Mouse (Mus musculus): ENCODE results near the gene Sema4a.
"Not testable (repeated sequence)": the region's sequence is repeated elsewhere in the genome, so short reads cannot be mapped to it uniquely, and the experiment has no call there.

Gene Sema4a

DNA sequence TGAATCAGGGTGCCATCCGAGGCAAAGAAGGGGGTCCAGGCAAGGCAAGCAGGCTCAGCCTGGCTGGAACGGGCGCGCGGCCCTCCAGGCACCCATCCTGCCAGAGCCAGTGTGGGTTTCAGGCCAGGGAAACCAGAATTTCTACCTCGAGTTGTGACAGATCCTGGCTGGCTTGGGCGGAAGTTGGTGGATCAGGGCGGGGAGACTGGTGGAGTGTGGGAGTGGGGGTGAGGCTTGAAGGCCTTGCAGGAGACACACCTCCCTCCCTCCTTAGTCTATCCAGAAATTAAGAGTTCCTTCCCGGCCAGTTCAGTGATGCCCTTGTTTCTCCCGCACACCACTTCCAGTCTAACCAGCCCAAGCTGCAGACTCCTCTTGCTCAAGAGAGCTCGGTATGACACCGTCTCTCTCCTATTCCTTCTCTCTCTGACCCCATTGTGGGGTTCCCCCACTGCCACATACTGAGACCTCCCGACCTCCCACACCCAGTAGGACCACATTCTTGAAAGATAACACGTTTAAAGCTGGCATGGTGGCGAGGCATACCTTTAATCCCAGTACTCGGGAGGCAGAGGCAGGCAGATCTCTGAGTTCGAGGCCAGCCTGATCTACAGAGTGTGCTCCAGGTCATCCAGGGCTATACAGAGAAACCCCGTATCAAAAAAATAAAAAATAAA is 5.3 kb downstream of the Sema4a start:
- no peak for DNase-seq

DNA sequence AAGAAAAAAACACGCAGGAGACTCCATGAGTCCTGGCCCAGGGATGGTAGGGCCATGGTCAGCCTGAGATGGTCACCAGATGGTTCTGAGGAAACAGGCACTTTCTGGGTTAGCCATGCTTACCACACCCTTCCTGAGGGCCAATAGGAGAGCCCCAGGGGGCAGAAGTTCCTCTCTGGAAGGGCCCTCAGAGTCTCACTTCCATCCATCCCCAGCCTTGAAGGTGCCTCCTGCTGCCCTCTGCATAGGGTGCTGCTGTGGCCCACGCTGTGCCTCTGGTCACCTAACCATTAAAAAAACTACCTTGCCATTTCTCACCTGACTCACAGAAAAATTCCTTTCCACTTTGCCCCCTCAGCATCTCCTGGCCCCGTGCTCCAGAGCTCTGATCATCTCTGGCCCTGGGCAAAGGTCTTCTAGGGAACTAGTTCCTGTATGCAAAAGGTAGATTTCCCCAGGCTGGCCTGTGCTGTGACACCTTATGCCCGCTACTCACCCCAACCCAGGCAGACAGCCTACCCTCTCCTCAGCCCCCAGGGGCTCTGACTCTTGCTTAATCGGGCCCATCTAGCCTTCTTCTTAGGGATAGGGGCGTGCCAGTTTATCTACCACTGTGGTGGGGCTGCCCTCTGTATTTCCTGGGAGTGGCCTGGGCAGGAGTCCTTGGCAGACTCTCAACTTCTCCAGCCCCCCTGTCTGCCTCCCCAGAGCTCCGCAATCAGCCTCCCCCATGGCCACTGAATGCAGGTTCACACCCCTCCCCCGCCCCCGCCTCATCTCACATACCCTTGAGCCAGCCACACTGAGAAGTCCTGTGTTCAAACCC is 6.0 kb downstream of the Sema4a start:
- no peak for DNase-seq

DNA sequence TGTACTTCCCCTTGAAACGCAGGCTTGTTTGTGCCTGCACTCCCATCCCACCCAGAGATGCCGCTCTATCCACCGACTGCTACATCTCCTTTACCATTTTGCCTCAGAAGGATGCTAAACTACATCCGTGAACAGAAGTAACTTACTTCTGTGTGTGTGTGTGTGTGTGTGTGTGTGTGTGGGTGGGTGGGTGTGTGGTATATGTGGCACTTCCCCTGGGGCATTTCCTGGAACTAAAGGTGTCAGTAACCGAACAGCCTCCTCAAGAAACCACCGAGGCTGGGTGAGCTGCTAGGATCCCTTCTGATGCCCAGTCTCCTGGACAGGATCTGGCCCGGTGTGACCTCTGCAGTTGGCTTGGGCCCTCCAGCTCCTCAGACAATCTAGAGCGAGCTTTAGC is 7.0 kb downstream of the Sema4a start:
- DNase-seq = no peak

DNA sequence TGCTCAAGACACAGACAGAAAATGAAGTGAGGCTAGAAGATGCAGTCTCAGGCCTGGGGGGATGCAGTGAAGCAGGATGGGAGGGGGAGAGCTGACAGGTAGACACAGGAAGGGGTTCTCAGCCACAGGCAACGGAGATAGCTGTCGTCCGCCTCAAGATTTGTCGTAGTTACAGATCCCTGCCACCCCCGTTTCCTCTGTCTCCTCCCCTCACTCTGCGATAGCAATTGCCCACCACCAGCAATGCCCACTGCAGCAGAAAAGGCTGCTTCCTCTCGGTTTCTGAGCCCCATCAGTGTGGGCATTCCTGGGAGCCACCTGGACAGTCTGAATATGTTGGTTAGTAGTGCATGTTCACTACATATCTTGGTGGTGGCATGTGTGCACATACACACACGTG is 7.6 kb downstream of the Sema4a start:
- DNase-seq = no peak

DNA sequence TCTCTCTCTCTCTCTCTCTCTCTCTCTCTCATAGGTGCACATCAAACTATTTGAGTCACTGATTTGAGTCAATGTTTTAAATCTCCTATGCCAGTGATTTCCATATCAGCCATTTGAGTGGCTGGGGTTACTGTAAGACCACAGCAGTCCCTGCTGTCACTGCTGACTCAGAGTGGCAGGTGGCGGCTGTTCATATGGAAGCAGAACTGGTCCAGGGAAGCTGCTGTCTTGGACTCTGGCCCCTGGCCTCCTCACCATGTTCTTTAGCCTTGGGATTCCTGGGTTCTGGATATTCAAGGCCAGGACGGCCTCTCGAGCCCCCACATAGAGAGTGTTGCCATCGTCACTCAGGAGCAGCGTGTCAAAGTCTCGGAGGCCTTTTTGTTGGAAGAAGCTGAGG is 8.3 kb downstream of the Sema4a start:
- no peak for DNase-seq

DNA sequence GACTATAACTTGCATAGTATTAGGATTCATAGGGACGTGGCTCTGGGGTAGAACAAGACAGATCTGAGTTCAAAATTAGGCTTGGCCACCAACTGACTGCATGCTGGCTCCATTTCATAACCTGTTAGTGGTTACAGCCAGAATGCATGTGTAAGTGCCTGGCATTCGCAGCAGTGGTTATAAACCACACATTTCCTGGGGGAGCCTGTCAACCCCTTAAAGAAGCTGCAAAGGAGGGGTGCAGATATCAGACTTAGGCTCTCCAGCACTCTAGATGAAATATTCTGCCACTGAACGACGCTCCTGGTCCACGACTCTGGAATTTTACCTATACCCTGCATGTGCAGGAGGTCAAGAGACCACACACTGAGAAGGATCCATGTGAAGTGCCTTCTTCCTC is 8.7 kb downstream of the Sema4a start:
- DNase-seq = no peak

DNA sequence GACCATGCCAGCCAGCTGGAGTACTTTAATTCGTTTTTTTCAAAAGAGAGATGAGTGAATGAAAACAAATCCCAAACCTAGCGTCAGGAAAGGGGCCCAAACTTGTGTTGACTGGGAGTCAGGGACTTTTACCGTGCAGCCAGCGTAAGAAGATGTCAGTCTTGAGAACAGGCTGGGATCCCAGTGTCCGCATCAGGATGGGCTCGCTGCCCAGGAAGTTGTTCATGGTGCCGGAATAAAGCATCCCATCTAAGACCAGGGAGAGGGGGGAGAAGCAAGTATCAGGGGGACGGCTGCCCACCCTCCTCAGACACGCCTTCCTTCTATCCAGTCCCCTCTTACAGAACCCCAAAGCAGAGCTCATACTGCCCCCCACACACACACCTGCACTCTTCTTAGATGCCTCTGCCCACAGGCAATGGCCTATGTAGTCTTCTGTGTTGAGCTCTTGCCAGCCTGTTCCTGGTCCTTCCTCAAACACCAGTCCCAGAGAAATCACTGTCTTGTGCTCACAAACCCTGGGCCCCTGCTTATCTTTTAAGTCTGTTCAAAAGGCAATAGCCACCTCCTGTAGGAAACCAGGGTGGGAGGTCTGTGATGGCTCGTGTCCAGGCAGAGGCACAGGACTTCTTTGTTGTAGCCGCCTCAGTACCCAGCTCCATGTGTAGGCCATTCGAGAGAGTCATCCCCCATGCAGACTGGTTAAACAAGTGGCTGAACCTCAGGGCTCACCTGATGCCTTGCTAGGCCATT is 10.4 kb downstream of the Sema4a start:
- no peak for DNase-seq

DNA sequence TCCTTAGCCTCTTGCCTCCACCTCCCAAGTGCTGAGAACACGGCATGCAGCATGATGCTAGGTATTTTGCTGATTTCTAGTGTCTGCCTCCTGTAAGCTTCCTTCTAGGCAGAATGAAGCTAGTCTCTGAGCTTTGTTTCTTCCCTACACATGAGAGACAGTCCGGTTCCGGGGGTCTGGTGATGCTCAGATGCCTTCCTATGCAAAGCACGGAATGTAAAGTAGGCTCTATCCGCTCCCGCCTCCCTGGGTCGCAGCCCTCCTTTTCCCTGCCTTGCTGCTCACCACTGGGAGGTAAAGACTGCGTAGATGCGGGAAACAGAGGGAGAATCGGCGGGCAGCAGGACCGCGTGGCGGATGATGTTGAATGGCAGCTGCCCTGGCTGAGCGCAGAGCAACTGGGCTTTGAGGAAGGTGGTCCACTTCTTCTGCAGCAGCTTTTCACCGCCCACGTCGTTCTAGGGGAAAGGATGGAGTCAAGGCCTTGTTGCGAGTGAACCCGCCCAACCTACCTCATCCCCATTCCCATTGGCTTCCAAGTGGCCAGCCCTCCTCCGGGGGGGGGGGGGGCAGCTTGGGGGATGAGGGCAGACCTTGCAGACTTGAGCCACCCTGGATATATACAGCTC is 11.5 kb downstream of the Sema4a start:
- DNase-seq = no peak

DNA sequence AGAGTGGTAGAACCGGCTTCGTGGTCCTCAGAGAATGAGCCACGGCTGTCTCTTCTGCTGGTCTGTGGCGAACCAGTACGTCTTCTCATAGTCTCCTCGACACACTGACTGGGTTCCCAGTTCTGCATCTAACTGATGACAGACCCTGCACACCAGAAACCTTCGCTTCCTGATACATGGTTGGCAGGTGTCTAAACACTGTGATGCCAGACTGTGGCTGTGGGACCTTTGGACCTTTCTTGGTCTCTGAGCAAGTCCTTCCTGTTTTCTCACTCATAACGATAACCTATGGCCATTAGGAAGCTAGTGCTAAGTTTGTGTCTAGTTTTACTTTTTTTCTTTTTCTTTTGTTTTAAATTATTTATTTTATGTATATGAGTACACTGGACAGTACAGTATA is 12.5 kb downstream of the Sema4a start:
- no peak for DNase-seq

DNA sequence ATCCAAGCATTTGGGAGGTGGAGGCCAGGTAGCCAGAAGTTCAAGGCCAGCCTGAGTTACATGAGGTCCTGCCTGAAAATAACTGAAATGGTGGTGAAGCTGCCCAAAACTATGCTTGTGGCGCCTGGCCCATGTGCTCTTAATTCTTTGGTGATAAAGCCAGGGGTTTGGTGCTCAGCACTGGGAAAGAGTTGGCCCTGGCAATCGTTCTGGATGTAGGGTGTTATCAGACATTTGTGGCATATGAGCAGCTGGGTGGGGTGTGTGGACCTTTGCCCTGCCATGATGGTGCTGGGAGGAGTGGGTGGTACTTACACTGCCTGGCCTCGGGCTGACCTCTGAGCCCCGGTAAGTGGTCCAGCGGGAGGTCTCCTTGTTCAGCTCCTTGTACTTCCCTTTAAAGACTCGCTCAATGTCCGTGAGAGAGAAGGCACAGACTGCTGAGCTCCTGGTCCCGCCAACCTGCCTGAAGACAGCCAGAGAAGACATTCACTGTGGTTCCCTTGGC is 13.3 kb downstream of the Sema4a start:
- no peak for DNase-seq

DNA sequence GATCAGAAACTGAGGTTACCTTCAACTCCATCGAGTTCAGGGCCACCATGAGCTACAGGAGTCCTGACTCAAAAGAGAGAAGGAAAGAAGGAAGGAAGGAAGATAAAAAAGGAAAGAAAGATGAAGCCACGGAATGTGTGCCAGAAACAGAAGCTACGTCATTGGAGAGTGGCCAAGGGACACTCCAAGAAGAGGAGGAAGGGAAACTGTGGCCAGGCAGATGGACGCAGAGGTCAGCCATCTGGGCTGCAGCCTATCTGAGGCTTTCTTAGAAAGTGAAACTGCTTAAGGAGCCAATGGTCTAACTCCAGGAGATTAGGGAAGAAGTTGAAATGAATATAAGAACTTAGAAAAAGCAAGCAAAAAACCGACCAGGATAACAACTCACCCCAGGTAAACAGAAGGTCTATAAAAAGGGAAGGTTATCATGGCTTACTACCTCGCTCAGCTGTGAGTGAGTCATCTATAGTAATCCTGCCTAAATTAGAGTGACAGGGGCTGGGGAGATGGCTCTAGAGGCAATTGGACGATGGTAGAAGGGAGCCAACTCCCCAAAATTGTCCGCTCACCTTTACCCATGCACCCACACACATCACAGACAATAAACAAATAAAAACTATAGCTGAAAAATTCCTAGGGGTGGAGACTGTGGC is 14.4 kb downstream of the Sema4a start:
- DNase-seq = peak; percentile 53

DNA sequence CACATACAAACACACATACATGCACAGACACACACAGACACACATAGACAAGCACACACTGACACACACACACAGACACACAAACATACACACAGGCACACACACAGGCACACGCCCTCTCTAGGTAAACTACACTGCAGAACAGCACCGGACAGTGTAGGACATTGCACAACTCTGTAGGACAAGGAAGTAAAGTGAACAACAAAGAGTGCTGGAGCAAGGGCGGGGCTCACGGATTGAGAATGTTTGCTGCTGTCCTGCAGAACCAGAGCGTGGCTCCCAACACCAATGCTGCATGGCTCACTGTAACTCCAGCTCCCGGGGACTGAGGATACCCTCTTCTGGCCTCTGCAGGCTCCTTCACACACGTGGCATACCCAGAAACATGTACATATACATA is 18.1 kb downstream of the Sema4a start:
- DNase-seq = no peak

DNA sequence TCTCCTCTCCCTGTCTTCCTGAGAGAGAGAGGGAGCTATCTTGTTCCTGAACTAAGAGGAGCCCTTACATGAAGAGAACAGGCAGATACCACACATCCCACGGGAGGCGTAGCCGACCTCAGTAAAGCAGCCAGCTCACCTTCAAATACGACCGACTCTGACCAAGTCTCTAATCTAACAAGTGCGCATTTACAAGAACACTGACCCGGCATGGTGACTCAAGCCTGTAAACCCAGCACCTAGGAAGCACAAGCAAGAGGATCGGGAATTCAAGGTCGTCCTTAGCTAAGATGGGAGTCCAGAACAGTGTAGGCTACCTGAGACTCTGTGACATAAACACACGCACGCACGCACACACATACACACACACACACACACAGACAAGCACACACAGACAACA is 18.5 kb downstream of the Sema4a start:
- DNase-seq = no peak

DNA sequence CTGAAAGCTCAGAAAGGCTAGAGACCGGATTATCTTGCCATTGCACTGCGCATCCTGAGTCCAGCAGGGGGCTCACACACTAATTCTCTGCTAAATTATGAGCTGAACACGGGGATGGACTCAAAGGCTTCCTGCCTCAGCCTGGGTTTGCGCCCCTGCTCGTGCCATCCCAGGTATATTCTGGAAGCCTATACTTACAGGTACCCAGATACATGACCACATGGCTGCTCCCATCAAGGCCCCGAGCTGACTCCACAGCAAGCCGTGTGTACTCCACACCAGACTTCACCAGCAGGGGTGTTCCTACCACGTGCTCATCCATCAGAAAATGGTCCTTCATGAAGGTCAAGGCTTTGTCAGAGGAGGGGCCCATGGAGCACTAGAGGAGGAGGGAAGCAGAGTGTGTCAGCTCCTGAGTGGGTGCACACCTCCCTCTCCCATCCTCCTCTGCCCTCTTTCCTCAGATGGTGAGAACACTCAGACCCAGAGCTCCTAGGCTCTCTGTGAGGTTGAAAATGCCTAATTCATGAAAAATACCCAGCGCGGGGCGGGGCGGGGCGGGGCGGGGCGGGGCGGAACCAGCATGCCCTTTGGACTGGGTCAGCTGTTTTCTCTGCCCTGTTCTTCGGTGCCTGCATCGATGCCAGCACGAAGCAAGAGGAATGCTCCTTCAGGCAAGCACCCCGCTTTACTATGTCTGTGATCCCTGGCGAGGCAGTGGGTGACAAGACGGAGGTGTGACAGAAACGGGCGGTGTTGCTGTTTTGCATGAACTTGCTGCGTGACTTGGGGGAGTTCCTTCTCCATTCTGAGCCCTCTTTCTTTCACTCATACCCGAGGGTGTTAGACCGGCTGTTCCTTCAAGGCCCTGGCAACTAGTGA is 20.2 kb downstream of the Sema4a start:
- no peak for DNase-seq

DNA sequence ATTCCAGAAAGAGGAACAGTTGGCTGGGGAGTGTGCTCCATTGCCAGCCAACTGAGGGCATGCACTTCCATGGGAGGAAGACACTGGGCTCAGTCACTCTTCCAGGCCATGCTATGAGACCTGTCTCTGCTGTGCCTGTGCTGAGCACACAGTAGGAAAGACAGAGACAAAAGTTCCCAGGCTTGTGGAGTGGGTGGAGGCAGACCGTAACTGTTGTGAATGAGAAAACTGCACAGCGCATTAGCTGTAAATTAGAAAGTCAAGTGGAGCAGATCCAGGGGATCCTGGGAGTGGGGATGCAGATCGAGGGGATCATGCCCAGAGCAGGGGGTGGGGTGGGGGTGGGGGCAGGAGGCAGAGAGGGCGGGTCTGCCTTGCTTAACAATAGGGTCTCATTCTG is 21.4 kb downstream of the Sema4a start:
- no peak for DNase-seq

DNA sequence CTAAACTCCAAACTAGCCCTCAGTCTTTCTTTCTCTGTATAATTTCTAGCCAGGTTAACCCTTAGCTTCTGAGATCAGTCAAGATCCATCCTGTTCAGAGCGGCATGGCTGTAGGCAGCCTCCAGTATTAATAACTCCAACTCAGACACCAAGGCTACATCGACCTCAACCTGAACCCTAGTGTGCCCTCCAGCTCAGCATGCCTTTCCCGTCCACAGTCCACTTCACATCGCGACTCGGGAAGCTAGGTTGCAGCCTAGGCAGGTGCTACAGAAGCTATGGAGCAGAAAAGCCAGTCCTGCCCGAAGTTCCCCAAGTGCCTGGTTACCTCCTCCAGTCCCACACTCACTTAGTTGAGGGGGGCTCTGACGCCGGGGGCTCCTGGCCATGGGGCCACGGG is 23.5 kb downstream of the Sema4a start:
- DNase-seq = no peak

DNA sequence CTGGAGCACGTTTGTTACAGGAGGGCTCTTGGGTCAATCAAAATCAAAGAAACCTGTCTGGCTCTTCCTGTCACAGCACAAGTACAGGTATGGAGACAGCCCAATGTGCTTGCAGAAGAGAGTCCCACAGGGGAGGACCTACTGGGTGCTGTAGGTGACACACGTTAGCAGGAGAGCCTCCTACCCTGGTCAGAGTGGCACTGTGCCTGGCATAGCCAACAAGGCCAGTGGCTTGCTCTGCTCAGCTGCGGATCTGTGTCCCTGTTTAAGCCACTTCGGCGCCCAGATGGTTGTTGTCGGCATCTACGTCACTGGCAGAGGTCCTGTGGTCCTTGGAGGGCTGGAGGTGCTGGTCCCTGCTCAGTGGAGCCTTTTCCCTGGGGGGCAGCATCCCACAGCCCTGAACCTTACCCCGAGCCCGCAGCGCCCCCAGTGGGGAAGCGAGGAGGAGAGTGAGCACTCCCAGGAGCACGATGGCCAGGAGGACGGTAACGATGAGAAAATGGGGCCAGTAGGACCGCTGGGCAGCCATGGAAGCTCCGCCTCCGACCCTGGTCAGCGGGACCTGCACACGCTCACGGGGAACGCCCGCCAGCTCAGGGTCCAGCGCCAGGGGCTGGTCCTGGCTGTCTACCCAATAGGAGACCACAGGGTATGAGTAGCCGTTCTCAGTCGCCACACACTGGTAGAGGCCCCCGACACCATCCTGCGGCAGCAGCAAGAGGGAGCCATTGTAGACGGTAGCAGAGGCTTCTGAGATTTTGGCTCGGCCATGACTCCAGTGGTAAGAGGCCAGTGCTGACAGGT is 24.4 kb downstream of the Sema4a start:
- peak; percentile 56 for DNase-seq

DNA sequence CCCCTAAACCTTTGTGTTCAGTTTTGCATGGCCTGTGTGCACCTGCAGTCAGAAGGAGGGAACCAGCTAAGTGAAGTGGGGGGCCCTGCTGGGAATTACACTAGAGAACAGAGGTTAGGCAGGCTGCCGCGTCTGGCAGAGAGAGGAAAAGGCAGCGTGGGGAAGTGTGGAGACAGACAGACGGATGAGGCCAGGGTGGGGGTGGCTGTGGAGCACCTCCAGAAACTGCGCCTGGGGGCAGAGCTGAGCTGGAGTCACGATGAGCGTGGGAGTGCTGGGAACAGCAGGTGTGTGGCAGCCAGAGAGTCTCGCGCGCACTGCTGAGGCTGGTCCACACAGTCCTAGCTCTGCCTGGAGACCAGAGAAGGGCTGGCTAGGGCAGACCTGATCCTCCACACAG is 25.5 kb downstream of the Sema4a start:
- DNase-seq = peak; percentile 91

DNA sequence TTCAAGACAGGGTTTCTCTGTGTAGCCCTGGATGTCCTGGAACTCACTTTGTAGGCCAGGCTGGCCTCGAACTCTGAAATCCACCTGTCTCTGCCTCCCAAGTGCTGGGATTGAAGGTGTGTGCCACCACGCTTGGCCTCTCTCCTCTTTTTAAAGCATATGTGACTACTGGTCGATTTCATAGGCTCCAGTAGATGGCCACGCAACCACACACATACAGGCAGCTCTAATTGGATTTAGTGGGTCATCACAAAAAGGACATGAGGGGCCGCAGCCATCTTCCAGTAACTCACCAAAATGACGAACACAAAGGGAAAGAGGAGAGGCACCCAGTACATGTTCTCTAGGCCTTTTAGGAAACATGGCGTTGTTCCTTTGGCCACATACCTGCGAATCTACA is 32.3 kb downstream of the Sema4a start:
- DNase-seq = not testable (repeated sequence)

DNA sequence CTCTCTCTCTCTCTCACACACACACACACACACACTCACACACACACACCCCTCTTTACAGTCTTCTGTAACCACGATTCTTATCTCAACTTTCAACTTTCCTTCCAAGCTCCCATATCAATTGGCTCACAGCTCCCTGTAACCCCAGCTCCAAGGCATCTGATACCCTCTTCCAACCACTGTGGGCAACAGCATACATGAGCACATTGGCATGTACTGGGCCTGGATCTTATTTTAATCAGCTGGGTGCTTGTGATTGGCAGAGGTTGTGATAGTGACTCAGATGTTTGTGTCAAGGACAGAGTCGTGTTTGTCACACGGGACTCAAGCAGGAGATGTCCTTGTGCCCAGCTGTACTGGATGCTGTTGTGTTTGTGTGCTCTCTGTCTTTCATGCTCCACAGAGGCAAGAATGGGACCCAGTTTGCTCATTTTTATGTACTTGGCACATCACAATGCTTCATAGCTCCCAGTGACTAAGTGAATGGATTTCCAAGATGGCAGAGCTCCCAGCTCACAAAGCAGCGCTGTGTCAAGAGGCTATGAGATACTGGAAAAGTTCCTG is 33.6 kb downstream of the Sema4a start:
- DNase-seq = no peak
